Mouse (Mus musculus) liver (tissue): ENCODE data around the gene Adm.
"Not testable (repeated sequence)": the region's sequence is repeated elsewhere in the genome, so short reads cannot be mapped to it uniquely, and the experiment has no call there.

Experiments
- DNase-seq: peaks from one replicate; pipeline ENCODE4 v3.0.0-alpha.2; 2020; ENCODE audit warnings: mixed read lengths

Adm gene

GRCm38 (mm10) chr7:110629892-110630666, 2.6 kb downstream of the Adm start:
- DNase-seq: peak; percentile 76

GRCm38 (mm10) chr7:110631136-110631888, 3.9 kb downstream of the Adm start:
- DNase-seq: no peak

- DNase-seq: no peak
Measured at GRCm38 (mm10) chr7:110635929-110636328, 8.5 kb downstream of the Adm start.

- no peak for DNase-seq
Measured at GRCm38 (mm10) chr7:110636559-110636958, 9.1 kb downstream of the Adm start.

- DNase-seq: no peak
Measured at GRCm38 (mm10) chr7:110638305-110639110, 11.0 kb downstream of the Adm start.

- DNase-seq: no peak
Measured at GRCm38 (mm10) chr7:110639291-110639915, 11.9 kb downstream of the Adm start.

- DNase-seq: not testable (repeated sequence)
Measured at GRCm38 (mm10) chr7:110639958-110640357, 12.5 kb downstream of the Adm start.

GRCm38 (mm10) chr7:110645311-110645710, 17.9 kb downstream of the Adm start:
- DNase-seq: no peak

- DNase-seq: no peak
Measured at GRCm38 (mm10) chr7:110645859-110646258, 18.4 kb downstream of the Adm start.

GRCm38 (mm10) chr7:110646611-110647407, 19.3 kb downstream of the Adm start:
- DNase-seq: no peak

GRCm38 (mm10) chr7:110647559-110648454, 20.3 kb downstream of the Adm start:
- no peak for DNase-seq

- peak; percentile 30 for DNase-seq
Measured at GRCm38 (mm10) chr7:110648455-110649085, 21.1 kb downstream of the Adm start.

GRCm38 (mm10) chr7:110649133-110649987, 21.9 kb downstream of the Adm start:
- DNase-seq: no peak

- no peak for DNase-seq
Measured at GRCm38 (mm10) chr7:110650491-110650890, 23.0 kb downstream of the Adm start.

GRCm38 (mm10) chr7:110651091-110651490, 23.6 kb downstream of the Adm start:
- no peak for DNase-seq

- DNase-seq: no peak
Measured at GRCm38 (mm10) chr7:110655230-110655629, 27.8 kb downstream of the Adm start.

GRCm38 (mm10) chr7:110655966-110656365, 28.5 kb downstream of the Adm start:
- DNase-seq: no peak

- DNase-seq: no peak
Measured at GRCm38 (mm10) chr7:110658378-110658928, 31.0 kb downstream of the Adm start.

GRCm38 (mm10) chr7:110666537-110666936, 39.1 kb downstream of the Adm start:
- DNase-seq: no peak
